Mouse (Mus musculus): ENCODE results near the gene Prr14. TPM values are rescaled to one million over a fixed set of nuclear protein-coding genes. Genes with fewer than 3 reads are reported as not detected.
"Not testable (repeated sequence)": the region's sequence is repeated elsewhere in the genome, so short reads cannot be mapped to it uniquely, and the experiment has no call there.

Prr14 gene
- total RNA-seq, 1 experiment from 2014 or later: 19.0 TPM

GRCm38 (mm10) chr7:127470743-127471645 is 11.6 kb downstream of the Prr14 start:
- peak; percentile 86 for ATAC-seq (replicated peaks; ENCODE audit: low read depth, poor library complexity, severe bottlenecking)

GRCm38 (mm10) chr7:127471646-127472010 is 12.2 kb downstream of the Prr14 start:
- peak; percentile 27; the same call in 1 of the 2 replicates for ATAC-seq (replicated peaks; ENCODE audit: low read depth, poor library complexity, severe bottlenecking)

GRCm38 (mm10) chr7:127472060-127472459 is 12.6 kb downstream of the Prr14 start:
- ATAC-seq (replicated peaks; ENCODE audit: low read depth, poor library complexity, severe bottlenecking): no peak

- no peak for ATAC-seq (replicated peaks; ENCODE audit: low read depth, poor library complexity, severe bottlenecking)
Measured at GRCm38 (mm10) chr7:127473705-127474104, 14.3 kb downstream of the Prr14 start.

DNA sequence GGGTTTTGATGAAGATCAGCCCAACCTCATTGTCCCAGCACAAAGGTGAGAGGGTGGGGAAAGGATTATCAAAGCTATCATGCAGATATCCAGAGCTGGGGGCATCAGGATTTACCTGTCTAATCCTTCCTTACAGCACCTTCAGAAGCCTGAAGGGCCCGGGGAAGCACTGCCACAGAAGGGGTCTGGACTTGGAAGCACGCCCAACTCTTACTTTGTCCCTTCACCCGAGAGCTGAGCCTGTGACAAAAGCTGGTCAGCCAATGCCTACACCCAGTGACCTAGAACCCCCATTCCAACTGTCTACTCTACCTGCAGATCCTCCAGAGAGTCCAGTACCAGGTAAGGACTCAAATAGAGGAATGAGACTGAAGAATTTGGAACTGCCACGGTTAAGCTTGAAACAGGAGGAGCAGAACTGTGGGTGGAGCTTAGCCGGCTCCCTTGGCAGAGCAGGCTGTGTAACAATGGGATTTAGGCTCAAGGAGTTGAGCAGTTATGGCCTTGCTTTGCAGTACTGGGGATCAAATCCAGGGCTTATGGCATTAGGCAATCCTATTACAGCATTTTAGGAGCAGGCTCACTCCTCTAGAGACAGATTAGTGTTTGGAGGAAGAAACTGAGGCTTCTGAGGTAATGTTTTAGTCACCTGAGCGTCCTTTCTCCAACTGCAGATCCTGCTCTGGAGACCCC is 15.1 kb downstream of the Prr14 start:
- no peak for ATAC-seq (replicated peaks; ENCODE audit: low read depth, poor library complexity, severe bottlenecking)

- ATAC-seq (replicated peaks; ENCODE audit: low read depth, poor library complexity, severe bottlenecking): no peak
Measured at GRCm38 (mm10) chr7:127475186-127475740, 15.9 kb downstream of the Prr14 start.

DNA sequence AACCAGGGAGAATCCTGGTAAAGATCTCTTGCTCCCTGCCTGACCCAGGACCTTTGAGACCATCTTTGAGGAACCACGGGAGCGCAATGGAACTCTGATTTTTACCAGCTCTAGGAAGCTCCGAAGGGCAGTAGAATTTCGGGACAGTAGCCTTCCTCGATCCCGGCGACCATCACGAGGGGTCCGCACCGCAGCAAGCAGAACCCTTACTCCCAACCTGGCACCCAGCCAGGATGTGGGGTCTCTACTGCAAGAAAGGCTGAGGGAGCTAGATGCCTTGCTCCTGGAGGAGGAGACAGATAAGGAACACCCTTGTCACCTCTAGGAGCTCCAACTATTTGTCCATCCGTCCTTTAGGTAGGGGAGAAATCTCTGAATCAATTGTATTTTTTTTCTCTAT is 16.9 kb downstream of the Prr14 start:
- no peak for ATAC-seq (replicated peaks; ENCODE audit: low read depth, poor library complexity, severe bottlenecking)

GRCm38 (mm10) chr7:127476855-127477254 is 17.4 kb downstream of the Prr14 start:
- ATAC-seq (replicated peaks; ENCODE audit: low read depth, poor library complexity, severe bottlenecking): no peak

- ATAC-seq (replicated peaks; ENCODE audit: low read depth, poor library complexity, severe bottlenecking): peak; percentile 81
Measured at GRCm38 (mm10) chr7:127477687-127478634, 18.6 kb downstream of the Prr14 start.

DNA sequence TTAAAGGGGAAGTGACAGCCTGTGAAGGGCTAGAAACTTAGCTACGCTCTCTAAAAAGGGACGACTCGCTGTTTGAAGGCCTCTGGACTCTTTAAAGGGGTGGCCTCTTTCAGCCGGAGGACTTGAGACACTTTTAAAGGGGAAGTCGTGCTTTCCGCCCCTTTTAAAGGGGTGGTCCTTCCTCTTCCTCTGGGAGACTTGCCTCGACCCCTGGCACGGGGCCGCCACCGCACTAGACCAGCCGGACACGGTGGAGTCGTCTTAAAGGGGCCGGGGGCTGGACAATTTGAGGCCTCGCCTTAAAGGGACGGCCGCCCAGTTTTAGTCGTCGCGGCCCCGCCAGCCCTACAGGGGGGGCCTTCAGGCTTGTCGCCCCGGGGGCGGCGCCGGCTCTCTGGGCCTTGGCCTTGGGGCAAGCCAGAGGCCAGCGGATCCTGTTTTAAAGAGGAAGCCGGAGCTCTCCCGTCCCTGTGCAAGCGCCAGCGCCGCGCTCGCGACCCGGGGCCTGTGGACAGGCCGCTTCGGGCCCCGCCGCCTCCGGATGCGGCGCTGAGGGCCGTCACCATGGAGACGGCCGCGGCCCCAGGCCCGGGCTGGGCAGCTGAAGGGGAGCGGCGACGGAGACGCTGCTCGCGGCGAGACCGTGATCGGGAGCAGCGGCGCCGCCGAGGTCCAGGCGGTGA is 19.4 kb downstream of the Prr14 start, which contains the start of gene Fbrs:
TSS of gene Fbrs (plus strand) at position 565 of the 683 bp plus-strand sequence.
- peak; percentile 51 for ATAC-seq (replicated peaks; ENCODE audit: low read depth, poor library complexity, severe bottlenecking)

DNA sequence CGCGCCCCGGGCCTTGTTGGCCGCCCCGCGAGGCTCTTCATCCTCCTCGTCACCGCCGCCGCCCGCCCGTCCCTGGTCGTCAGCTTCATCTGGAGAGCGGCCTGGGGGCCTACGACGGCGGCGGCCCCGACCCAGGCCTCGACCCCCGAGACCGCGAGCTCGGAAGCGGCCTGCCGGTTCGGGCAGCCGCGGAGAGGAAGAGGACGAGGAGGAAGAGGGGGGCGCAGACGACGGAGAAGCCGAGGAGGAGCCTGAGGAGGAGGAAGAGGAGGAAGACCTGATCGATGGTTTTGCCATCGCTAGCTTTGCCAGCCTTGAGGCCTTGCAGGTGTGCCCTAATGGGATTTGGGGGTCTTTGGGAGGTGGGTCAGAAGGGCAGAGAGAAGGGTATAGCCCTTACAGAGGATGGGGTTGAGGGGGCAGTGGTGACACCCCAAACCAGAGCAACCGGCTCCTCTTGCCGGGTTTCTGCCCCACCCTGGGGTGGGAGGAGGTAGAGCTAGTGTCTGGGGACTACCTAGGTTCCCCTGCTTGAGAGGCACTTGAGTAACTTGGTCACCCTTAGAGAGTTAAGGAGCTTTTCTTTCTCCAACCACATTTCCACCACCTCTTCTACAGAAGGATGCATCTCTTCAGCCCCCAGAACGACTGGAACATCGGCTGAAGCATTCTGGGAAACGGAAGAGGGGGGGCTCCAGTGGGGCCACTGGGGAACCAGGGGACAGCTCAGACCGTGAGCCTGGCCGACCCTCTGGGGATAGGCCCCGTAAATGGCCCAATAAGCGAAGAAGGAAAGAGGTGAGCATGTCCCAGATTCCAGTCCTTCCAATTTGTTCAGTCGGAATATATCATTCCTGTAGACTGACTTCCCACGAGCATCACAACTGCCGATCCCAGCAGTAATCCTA is 20.2 kb downstream of the Prr14 start:
- no peak for ATAC-seq (replicated peaks; ENCODE audit: low read depth, poor library complexity, severe bottlenecking)

DNA sequence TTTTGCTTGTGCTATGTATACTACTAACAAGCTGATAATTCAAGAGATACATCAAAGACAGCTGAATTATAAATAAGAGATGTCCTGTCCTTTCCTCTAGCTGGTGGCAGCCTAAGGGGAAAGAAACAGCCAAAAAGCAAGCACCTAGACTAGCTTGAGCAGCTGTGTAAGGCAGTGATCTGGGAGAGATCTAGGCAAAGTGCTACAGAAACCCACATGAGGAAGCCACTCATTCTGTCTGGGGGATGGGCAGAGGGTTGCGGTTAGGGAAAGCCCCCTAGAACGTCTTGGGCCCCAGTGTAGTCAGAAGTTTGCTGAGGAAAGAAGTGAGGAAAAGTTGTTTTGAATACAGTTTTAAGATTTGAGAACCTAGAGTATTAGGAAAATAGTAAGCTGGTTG is 20.9 kb downstream of the Prr14 start:
- no peak for ATAC-seq (replicated peaks; ENCODE audit: low read depth, poor library complexity, severe bottlenecking)

DNA sequence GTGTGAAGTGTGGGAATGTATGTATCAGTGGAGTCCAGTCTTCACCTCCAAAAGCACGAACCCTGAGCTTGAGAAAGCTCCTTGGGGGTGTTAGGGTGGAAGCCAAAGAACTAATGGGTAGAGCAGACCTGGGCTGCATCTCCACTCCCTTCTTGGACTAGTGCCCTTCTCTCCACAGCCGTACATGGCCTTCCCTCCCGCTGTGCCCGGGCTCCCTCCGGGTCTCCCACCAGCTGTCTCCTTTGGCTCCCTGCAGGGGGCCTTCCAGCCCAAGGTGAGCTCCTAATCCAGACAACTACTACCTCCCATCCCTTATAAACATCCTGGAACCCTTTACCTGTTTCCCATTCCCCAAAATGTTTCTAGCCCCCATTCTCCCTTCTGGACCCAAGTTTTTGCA is 26.0 kb downstream of the Prr14 start:
- no peak for ATAC-seq (replicated peaks; ENCODE audit: low read depth, poor library complexity, severe bottlenecking)

DNA sequence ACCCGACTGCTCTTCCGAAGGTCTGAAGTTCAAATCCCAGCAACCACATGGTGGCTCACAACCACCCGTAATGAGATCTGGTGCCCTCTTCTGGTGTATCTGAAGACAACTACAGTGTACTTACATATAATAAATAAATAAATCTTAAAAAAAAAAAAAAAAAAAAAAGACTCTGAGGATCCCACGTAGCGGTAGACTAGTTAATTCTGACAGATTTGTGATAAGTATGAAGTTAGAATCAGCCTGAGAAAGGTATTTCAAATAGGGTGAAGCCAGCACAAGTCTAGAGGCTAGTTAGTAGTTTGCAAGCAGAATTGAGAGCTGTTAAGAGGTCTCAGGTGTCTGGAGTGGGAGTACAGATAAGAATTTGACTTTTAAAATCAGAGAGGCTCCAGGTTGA is 29.0 kb downstream of the Prr14 start:
- not testable (repeated sequence) for ATAC-seq (replicated peaks; ENCODE audit: low read depth, poor library complexity, severe bottlenecking)

DNA sequence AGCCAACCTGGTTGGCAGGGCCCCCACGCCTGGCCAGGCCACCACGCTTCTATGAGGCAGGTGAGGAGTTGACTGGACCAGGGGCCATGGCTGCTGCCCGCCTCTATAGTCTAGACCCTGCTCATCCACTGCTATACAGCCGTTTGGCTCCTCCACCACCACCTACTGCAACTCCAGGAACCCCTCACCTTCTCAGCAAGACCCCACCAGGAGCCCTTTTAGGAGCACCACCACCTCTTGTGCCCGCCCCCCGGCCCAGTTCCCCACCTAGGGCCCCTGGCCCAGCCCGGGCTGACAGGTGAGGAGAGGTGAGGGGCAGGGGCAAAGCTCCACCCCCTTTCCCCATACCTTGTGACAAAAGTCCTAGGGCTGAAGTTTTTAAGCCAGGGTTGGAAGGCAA is 30.6 kb downstream of the Prr14 start:
- no peak for ATAC-seq (replicated peaks; ENCODE audit: low read depth, poor library complexity, severe bottlenecking)

GRCm38 (mm10) chr7:127491846-127492245 is 32.4 kb downstream of the Prr14 start:
- no peak for ATAC-seq (replicated peaks; ENCODE audit: low read depth, poor library complexity, severe bottlenecking)

- no peak for ATAC-seq (replicated peaks; ENCODE audit: low read depth, poor library complexity, severe bottlenecking)
Measured at GRCm38 (mm10) chr7:127494648-127495047, 35.2 kb downstream of the Prr14 start.

DNA sequence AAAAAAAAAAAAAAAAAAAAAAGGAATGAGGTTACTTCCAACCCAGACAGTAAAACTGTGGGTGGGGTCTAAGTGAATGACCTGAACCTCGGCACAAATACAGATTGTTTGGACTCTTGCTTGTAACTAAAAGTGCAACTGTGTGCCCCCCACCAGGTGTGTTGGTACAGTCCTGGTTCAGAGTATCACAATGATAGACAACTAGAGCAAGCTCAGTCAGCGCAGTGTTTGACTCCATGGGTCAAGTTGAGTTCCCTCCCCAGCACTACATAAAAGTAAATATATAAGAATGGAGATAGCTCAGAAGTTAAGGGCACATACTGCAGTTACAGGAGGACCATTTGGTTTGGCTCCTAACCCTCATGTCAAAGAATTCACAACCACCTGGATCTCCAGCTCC is 38.0 kb downstream of the Prr14 start:
- ATAC-seq (replicated peaks; ENCODE audit: low read depth, poor library complexity, severe bottlenecking): no peak
